Mouse (Mus musculus): ENCODE data around the gene Tmod2. TPM values are rescaled to one million over a fixed set of nuclear protein-coding genes. Genes with fewer than 3 reads are reported as not detected.

Gene Tmod2
- polyA plus RNA-seq, 1 experiment from 2014 or later, result 10.0 TPM

DNA sequence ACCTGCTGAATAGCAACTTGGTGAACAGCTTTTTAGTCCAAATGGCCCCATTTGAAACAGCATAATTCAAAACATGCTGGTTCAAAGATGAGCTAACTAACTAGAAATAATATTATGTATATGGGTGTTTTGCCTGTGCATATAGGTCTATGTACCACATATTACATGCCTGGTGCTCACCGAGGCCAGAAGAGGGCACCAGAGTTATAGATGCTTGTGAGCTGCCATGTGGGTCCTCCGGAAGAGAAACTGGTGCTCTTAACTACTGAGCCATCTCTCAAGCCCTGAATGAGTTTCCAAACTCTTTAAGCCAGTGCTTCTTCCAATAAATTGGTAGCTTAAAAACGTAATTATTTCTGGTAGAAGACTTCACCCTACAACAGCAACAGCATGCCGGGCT, 89.3 kb downstream of the Tmod2 start:
- peak; percentile 83 for TF ChIP-seq CTCF (IDR thresholded peaks at IDR 0.05; ENCODE audit: low read depth)
- Histone ChIP-seq H3K36me3 (ENCODE audit: control insufficient read depth, insufficient read depth) (no peaks in the 10 kb centered on the region; the same call in 1 of the 2 replicates), H3K4me1 (replicated peaks; ENCODE audit: control insufficient read depth, insufficient read depth, low read length) (no peaks in the 10 kb centered on the region), H3K4me2 (replicated peaks; ENCODE audit: low read depth) (no peak overlapping the region), H3K4me3 (ENCODE audit: low read depth, low read length) (no peak overlapping the region), H3K9ac (ENCODE audit: low read depth, low read length) (no peak overlapping the region), H3K27ac (ENCODE audit: low read depth, low read length) (no peak overlapping the region), H3K9me3 (ENCODE audit: control insufficient read depth) (no peaks in the 10 kb centered on the region), H3K27me3 (replicated peaks; ENCODE audit: control insufficient read depth, insufficient read depth, low read length) (no peaks in the 10 kb centered on the region)
- 60% methylated on average over 4 of the region's 4 CpGs for WGBS
- ATAC-seq, result no peak

DNA sequence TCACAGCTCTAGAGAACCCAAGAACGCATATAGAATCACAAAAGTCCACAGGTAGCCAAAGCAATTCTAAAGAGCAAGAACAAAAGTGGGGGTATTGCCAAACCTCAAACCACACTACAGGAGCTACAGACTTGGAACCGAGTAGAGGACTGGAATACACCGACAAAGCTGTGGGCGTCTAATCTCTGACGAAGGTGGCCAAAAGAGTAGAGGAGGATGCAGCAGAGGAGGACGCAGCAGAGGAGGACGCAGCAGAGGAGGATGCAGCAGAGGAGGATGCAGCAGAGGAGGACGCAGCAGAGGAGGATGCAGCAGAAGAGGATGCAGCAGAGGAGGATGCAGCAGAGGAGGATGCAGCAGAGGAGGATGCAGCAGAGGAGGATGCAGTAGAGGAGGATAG, 90.2 kb downstream of the Tmod2 start:
- Histone ChIP-seq H3K4me3 (ENCODE audit: low read depth, low read length) (no peak overlapping the region), H3K9me3 (ENCODE audit: control insufficient read depth) (no peaks in the 10 kb centered on the region), H3K4me1 (replicated peaks; ENCODE audit: control insufficient read depth, insufficient read depth, low read length) (no peaks in the 10 kb centered on the region), H3K27me3 (replicated peaks; ENCODE audit: control insufficient read depth, insufficient read depth, low read length) (no peaks in the 10 kb centered on the region), H3K36me3 (ENCODE audit: control insufficient read depth, insufficient read depth) (peaks cover 6% of the 10 kb centered on the region), H3K9ac (ENCODE audit: low read depth, low read length) (no peak overlapping the region), H3K27ac (ENCODE audit: low read depth, low read length) (no peak overlapping the region), H3K4me2 (replicated peaks; ENCODE audit: low read depth) (no peak overlapping the region)
- WGBS, result 96% methylated on average over 8 of the region's 8 CpGs
- no peak for ATAC-seq
- TF ChIP-seq CTCF (IDR thresholded peaks at IDR 0.05; ENCODE audit: low read depth), result no peak

DNA sequence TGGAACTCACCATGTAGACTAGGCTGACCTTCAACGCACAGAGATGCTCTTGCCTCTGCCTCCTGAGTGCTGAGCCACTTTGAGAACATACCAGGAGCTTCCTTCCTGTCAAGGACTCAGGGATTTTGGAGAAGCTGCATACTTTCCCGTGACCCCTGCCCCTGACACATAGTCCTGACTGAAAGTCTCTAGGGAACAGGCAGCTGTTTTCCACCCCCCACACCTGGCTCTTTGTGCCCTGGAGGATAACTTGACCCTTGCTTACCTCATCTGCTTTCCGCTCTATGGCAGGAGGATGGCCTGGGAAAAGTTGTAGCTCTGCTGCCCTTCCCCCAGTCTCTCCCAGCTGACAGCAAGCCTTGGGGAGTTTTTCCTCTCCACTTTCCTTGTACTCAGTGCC, 93.4 kb downstream of the Tmod2 start:
- no peak overlapping the region for H3K9ac ChIP-seq (ENCODE audit: low read depth, low read length)
- no peak for TF ChIP-seq CTCF (IDR thresholded peaks at IDR 0.05; ENCODE audit: low read depth)
- H3K4me1 ChIP-seq (replicated peaks; ENCODE audit: control insufficient read depth, insufficient read depth, low read length), result no peaks in the 10 kb centered on the region
- WGBS, result 79% methylated on average over 3 of the region's 3 CpGs
- H3K4me2 ChIP-seq (replicated peaks; ENCODE audit: low read depth), result no peak overlapping the region
- no peak overlapping the region for H3K4me3 ChIP-seq (ENCODE audit: low read depth, low read length)
- H3K36me3 ChIP-seq (ENCODE audit: control insufficient read depth, insufficient read depth), result peaks cover 13% of the 10 kb centered on the region
- no peaks in the 10 kb centered on the region for H3K9me3 ChIP-seq (ENCODE audit: control insufficient read depth)
- no peak for ATAC-seq
- no peak overlapping the region for H3K27ac ChIP-seq (ENCODE audit: low read depth, low read length)
- no peaks in the 10 kb centered on the region for H3K27me3 ChIP-seq (replicated peaks; ENCODE audit: control insufficient read depth, insufficient read depth, low read length)

Other genes with a start within 250 kb of the Tmod2 start
- gene Mapk6, start 201.3 kb downstream of the Tmod2 start, polyA plus RNA-seq (2015; fragmentation: Nextera tagmentation; extraction: Ambion mirVana), result 36.6 and 39.2 TPM in 2 replicates
- 14.7 and 16.3 TPM in 2 replicates for gene Leo1, start 169.8 kb downstream of the Tmod2 start, polyA plus RNA-seq (2015; fragmentation: Nextera tagmentation; extraction: Ambion mirVana)
- gene Tmod3, start 51.7 kb downstream of the Tmod2 start, polyA plus RNA-seq (2015; fragmentation: Nextera tagmentation; extraction: Ambion mirVana), result 65.5 and 70.2 TPM in 2 replicates
- gene Lysmd2, start 14.4 kb upstream of the Tmod2 start, polyA plus RNA-seq (2015; fragmentation: Nextera tagmentation; extraction: Ambion mirVana), result 15.5 and 16.7 TPM in 2 replicates
- 6.6 and 6.7 TPM in 2 replicates for gene Scg3, start 72.7 kb upstream of the Tmod2 start, polyA plus RNA-seq (2015; fragmentation: Nextera tagmentation; extraction: Ambion mirVana)
- 5.2 and 6.5 TPM in 2 replicates for gene Bmp5, start 164.0 kb upstream of the Tmod2 start, polyA plus RNA-seq (2015; fragmentation: Nextera tagmentation; extraction: Ambion mirVana)